ENCODE assay signal across 8 mouse cellular contexts in genomic region chr10:127125210-127126001, GRCm38 (mm10). TPM values are rescaled to one million over a fixed set of nuclear protein-coding genes. Genes with fewer than 3 reads are reported as not detected.
DNase-seq lines count a peak whose midpoint lies in the region; ATAC-seq and TF ChIP-seq lines count a peak whose summit lies in the region.

No protein-coding gene starts in this region.

- WGBS in forebrain, postnatal 0 days = 75% methylated on average over 9 of the region's 9 CpGs
- 77% methylated on average over 9 of the region's 9 CpGs for WGBS in forebrain, embryonic 12.5 days

- no peak overlapping the region for H3K9ac ChIP-seq in forebrain, postnatal 0 days
- H3K9ac ChIP-seq in forebrain, embryonic 12.5 days = no peak overlapping the region

- intact Hi-C loops in heart, postnatal 14 days (cut with DNase I) = loop anchor here (5.0 kb wide), 1 partner anchor 42 kb away; the partner anchor contains the start of gene B4galnt1
- intact Hi-C loops in gastrocnemius, postnatal 14 days (cut with DNase I; ENCODE audit: low total_unique reads) = no loop called here

- no peaks in the 10 kb centered on the region for H3K36me3 ChIP-seq in forebrain, postnatal 0 days (ENCODE audit: insufficient read depth)
- no peaks in the 10 kb centered on the region for H3K36me3 ChIP-seq in forebrain, embryonic 12.5 days (replicated peaks)

- H3K4me3 ChIP-seq in forebrain, postnatal 0 days (ENCODE audit: low read depth, low read length) = no peak overlapping the region
- no peak overlapping the region for H3K4me3 ChIP-seq in forebrain, embryonic 12.5 days (replicated peaks)

- H3K4me1 ChIP-seq in forebrain, postnatal 0 days (ENCODE audit: insufficient read depth) = peaks cover 17% of the 10 kb centered on the region; the same call in 1 of the 2 replicates
- peaks cover 9% of the 10 kb centered on the region for H3K4me1 ChIP-seq in forebrain, embryonic 12.5 days

- no peaks in the 10 kb centered on the region for H3K27me3 ChIP-seq in forebrain, postnatal 0 days (ENCODE audit: insufficient read depth, low read length)
- peaks cover 3% of the 10 kb centered on the region; the same call in 1 of the 2 replicates for H3K27me3 ChIP-seq in forebrain, embryonic 12.5 days

- TF ChIP-seq CTCF in forebrain, postnatal 0 days (IDR thresholded peaks at IDR 0.05; ENCODE audit: low read depth) = peak; percentile 67

- peak; percentile 67 for DNase-seq in forebrain, postnatal 0 days
- peak; percentile 26 for DNase-seq in urinary bladder, postnatal 14 days (ENCODE audit: low spot score)
- DNase-seq in urinary bladder, postnatal 4 days (ENCODE audit: low spot score in 2 of 2) = no peak
- peak; percentile 46 for DNase-seq in forelimb bud, embryonic 11.5 days (ENCODE audit: low read depth, low spot score)
- DNase-seq in lung, postnatal 14 days = peak; percentile 36
- DNase-seq in heart, postnatal 14 days = no peak
- DNase-seq in gastrocnemius, postnatal 14 days = no peak

- no peaks in the 10 kb centered on the region for H3K9me3 ChIP-seq in forebrain, postnatal 0 days (ENCODE audit: low read length)
- no peaks in the 10 kb centered on the region for H3K9me3 ChIP-seq in forebrain, embryonic 12.5 days

- no peak overlapping the region for H3K4me2 ChIP-seq in forebrain, postnatal 0 days (ENCODE audit: low read depth)
- no peak overlapping the region for H3K4me2 ChIP-seq in forebrain, embryonic 12.5 days

- no peak overlapping the region for H3K27ac ChIP-seq in forebrain, postnatal 0 days (ENCODE audit: low read depth, low read length)
- no peak overlapping the region for H3K27ac ChIP-seq in forebrain, embryonic 12.5 days

- no peak for ATAC-seq in forebrain, postnatal 0 days
- no peak for ATAC-seq in forebrain, embryonic 12.5 days (ENCODE audit: low FRiP score)

RNA-seq across cellular contexts. Expression of gene Os9, which starts 4.5 kb away (rescaled TPM):
- total RNA-seq in forebrain, postnatal 0 days (2014; rRNA removed) = 118 and 119 TPM in 2 replicates
- polyA plus RNA-seq in forebrain, postnatal 0 days (2015; fragmentation: Nextera tagmentation; extraction: Ambion mirVana) = 122 TPM in 2 replicates
- 86.1 and 90.2 TPM in 2 replicates for polyA plus RNA-seq in forebrain, embryonic 12.5 days (2016; fragmentation: Nextera tagmentation; extraction: Ambion mirVana)
- total RNA-seq in heart, postnatal 14 days (2021) = 10 to 100 TPM; 29.3 to 34.8 TPM
- 10 to 100 TPM; 20.3 to 23.5 TPM for total RNA-seq in gastrocnemius, postnatal 14 days (2021)

RNA-seq across cellular contexts. Expression of gene B4galnt1, which starts 39.6 kb away (rescaled TPM):
- total RNA-seq in forebrain, postnatal 0 days (2014; rRNA removed) = 87.9 and 94.4 TPM in 2 replicates
- polyA plus RNA-seq in forebrain, postnatal 0 days (2015; fragmentation: Nextera tagmentation; extraction: Ambion mirVana) = 87.3 and 87.8 TPM in 2 replicates
- 13.3 and 14.7 TPM in 2 replicates for polyA plus RNA-seq in forebrain, embryonic 12.5 days (2016; fragmentation: Nextera tagmentation; extraction: Ambion mirVana)
- total RNA-seq in heart, postnatal 14 days (2021) = 1 to 10 TPM; 2.9 to 3.8 TPM
- 1 to 10 TPM; 1.5 to 1.9 TPM for total RNA-seq in gastrocnemius, postnatal 14 days (2021)

RNA-seq across cellular contexts. Expression of gene Agap2, which starts 50.3 kb away (rescaled TPM):
- total RNA-seq in forebrain, postnatal 0 days (2014; rRNA removed) = 220 and 258 TPM in 2 replicates
- polyA plus RNA-seq in forebrain, postnatal 0 days (2015; fragmentation: Nextera tagmentation; extraction: Ambion mirVana) = 3.5 and 4.6 TPM in 2 replicates
- 0.73 and 1.1 TPM in 2 replicates for polyA plus RNA-seq in forebrain, embryonic 12.5 days (2016; fragmentation: Nextera tagmentation; extraction: Ambion mirVana)
- 10 to 100 TPM; 12.2 to 12.3 TPM for total RNA-seq in heart, postnatal 14 days (2021)
- 1 to 10 TPM; 3.4 to 6.7 TPM for total RNA-seq in gastrocnemius, postnatal 14 days (2021)

RNA-seq across cellular contexts. Expression of gene Slc26a10, which starts 55.0 kb away (rescaled TPM):
- total RNA-seq in forebrain, postnatal 0 days (2014; rRNA removed) = 0.10 TPM in 1 of 2 replicates, not detected in the other
- 0.80 and 1.1 TPM in 2 replicates for polyA plus RNA-seq in forebrain, postnatal 0 days (2015; fragmentation: Nextera tagmentation; extraction: Ambion mirVana)
- polyA plus RNA-seq in forebrain, embryonic 12.5 days (2016; fragmentation: Nextera tagmentation; extraction: Ambion mirVana) = 0.86 and 2.2 TPM in 2 replicates
- total RNA-seq in heart, postnatal 14 days (2021) = 10 to 100 TPM; 45.5 to 66.9 TPM
- total RNA-seq in gastrocnemius, postnatal 14 days (2021) = 1 to 10 TPM; 3.7 to 7.6 TPM

RNA-seq across cellular contexts. Expression of gene Tspan31, which starts 55.3 kb away (rescaled TPM):
- total RNA-seq in forebrain, postnatal 0 days (2014; rRNA removed) = 105 and 201 TPM in 2 replicates
- 83.9 and 98.1 TPM in 2 replicates for polyA plus RNA-seq in forebrain, postnatal 0 days (2015; fragmentation: Nextera tagmentation; extraction: Ambion mirVana)
- 139 and 158 TPM in 2 replicates for polyA plus RNA-seq in forebrain, embryonic 12.5 days (2016; fragmentation: Nextera tagmentation; extraction: Ambion mirVana)
- total RNA-seq in heart, postnatal 14 days (2021) = 10 to 100 TPM; 47.3 to 50.0 TPM
- total RNA-seq in gastrocnemius, postnatal 14 days (2021) = 10 to 100 TPM; 26.5 to 31.6 TPM

Comparison
In these comparisons a context has a peak if more than half of its experiments do, and no peak if none do; other contexts are left out.
1. DNase-seq: peak in forebrain, postnatal 0 days (single experiment), urinary bladder, postnatal 14 days (single experiment), forelimb bud, embryonic 11.5 days (single experiment) and lung, postnatal 14 days (single experiment); none in urinary bladder, postnatal 4 days (0 of 2), heart, postnatal 14 days (0 of 2) and gastrocnemius, postnatal 14 days (single experiment).
2. RNA of gene B4galnt1, which starts 39.6 kb away (total RNA-seq): 87.9 to 94.4 TPM in forebrain, postnatal 0 days; 2.9 to 3.8 TPM in heart, postnatal 14 days and 1.5 to 1.9 TPM in gastrocnemius, postnatal 14 days; every median in the first group is over 10 times any median in the second.
3. RNA of gene Agap2, which starts 50.3 kb away (total RNA-seq): 220 to 258 TPM in forebrain, postnatal 0 days; 12.2 to 12.3 TPM in heart, postnatal 14 days and 3.4 to 6.7 TPM in gastrocnemius, postnatal 14 days; every median in the first group is over 10 times any median in the second.